ENCODE assay signal across 17 mouse cellular contexts in the genomic region with DNA sequence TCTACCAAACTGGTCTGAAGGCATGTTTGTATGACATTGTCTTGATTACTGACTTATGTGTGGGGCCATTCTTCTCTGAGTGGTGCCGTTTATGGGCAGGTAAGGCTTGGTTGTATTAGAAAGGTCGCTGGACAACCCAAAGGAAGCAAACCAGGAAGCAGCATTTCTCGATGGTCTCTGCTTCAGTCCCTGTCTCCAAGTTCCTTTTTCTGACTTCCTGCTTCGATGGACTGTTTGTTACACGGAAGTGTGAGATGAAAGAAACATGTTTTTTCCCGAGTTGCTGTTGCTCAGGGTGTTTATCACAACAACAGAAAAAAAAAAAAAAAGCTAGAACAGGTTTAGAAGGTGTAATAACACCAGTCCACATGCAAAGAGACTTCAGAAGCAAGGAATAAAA.
"Had no signal": no experiment of that assay in that cellular context is flagged by ENCODE, and none has a peak within 500 bp of the region (broad histone marks: within the 10 kb centered on the region; RNA-seq: fewer than 3 reads in every experiment).

No protein-coding gene starts in this region.

- H3K36me3 ChIP-seq: midbrain, embryonic 10.5 days; midbrain, embryonic 12.5 days; neural tube, embryonic 12.5 days; stomach, embryonic 15.5 days had no signal

- H3K27ac ChIP-seq: liver, embryonic 14.5 days; midbrain, embryonic 10.5 days; midbrain, embryonic 12.5 days; neural tube, embryonic 12.5 days; stomach, embryonic 15.5 days; stomach, postnatal 0 days had no signal

- H3K9ac ChIP-seq: liver, embryonic 14.5 days; lung, embryonic 14.5 days; midbrain, embryonic 12.5 days; neural tube, embryonic 12.5 days; stomach, embryonic 15.5 days had no signal

- H3K4me2 ChIP-seq: lung, embryonic 14.5 days; midbrain, embryonic 12.5 days; neural tube, embryonic 12.5 days; stomach, embryonic 15.5 days had no signal

- H3K4me3 ChIP-seq: midbrain, embryonic 10.5 days; midbrain, embryonic 12.5 days; myocyte; neural tube, embryonic 12.5 days; stomach, embryonic 15.5 days had no signal

- ATAC-seq: midbrain, embryonic 16.5 days had no signal

- DNase-seq: lung, adult 18-20 months; lung, embryonic 14.5 days; lung, postnatal 10 days; lung, postnatal 4 days; midbrain, embryonic 14.5 days; right cerebral cortex, postnatal 14 days; thymus, adult 2 months; thymus, postnatal 25 days; thymus, postnatal 4 days had no signal

- H3K4me1 ChIP-seq: midbrain, embryonic 10.5 days; midbrain, embryonic 12.5 days; stomach, embryonic 15.5 days had no signal

- H3K27me3 ChIP-seq: midbrain, embryonic 12.5 days; neural tube, embryonic 12.5 days; stomach, embryonic 15.5 days had no signal

- H3K9me3 ChIP-seq: midbrain, embryonic 10.5 days; midbrain, embryonic 12.5 days; neural tube, embryonic 12.5 days; stomach, embryonic 15.5 days had no signal
